Mouse (Mus musculus): ENCODE results near the gene Pbx4.

GRCm38 (mm10) chr8:69849899-69850298 lies 17.6 kb downstream of the Pbx4 start:
- no peak for TF ChIP-seq GATA1 (IDR thresholded peaks at IDR 0.05; ENCODE audit: low read length)
- no peak for TF ChIP-seq TAL1 (IDR thresholded peaks at IDR 0.05; ENCODE audit: low read length)
